Mouse (Mus musculus) cerebellum, adult 2 months (tissue): ENCODE measurements at regions not wholly inside any gene's neighbourhood (a gene's known extent, or its start where the extent isn't known, plus 50 kb on each side); places are given as distances from the start of the nearest gene placed in this dataset.
A peak's percentile ranks its signal among the peaks of the same experiment; 100 is the strongest.
"Not testable (repeated sequence)": the region's sequence is repeated elsewhere in the genome, so short reads cannot be mapped to it uniquely, and the experiment has no call there.

Experiments
- DNase-seq, 2 experiments: peaks; one replicate each; pipeline ENCODE4 v3.0.0; 2021
- H3K27ac ChIP-seq: fragments of 200-500 bp; 2 replicates; pipeline ENCODE4 v1.5.1; 2012; ENCODE audit warnings: low read length, control low read depth, inconsistent platforms; ENCODE audit not compliant: insufficient read depth
- H3K27me3 ChIP-seq: fragments of 200-500 bp; 2 replicates; pipeline ENCODE4 v1.6.1; 2012; ENCODE audit warnings: inconsistent platforms, mild to moderate bottlenecking, low read length, moderate library complexity; ENCODE audit not compliant: control insufficient read depth, insufficient read depth
- H3K4me1 ChIP-seq: fragments of 200-500 bp; 2 replicates; pipeline ENCODE4 v1.6.1; 2011; ENCODE audit warnings: low read length; ENCODE audit not compliant: control insufficient read depth, insufficient read depth
- H3K4me3 ChIP-seq: fragments of 200-500 bp; replicated peaks from 2 replicates; pipeline ENCODE3; 2011; ENCODE audit warnings: mild to moderate bottlenecking, low read depth, low read length, control low read depth; ENCODE audit not compliant: insufficient read depth
- CTCF ChIP-seq: fragments of 200-500 bp; IDR thresholded peaks from 2 replicates; pipeline ENCODE4 v1.5.1; 2011; ENCODE audit warnings: low read depth, mild to moderate bottlenecking, control low read depth, low read length, moderate library complexity, borderline replicate concordance; ENCODE audit not compliant: insufficient read depth
- POLR2A ChIP-seq: fragments of 200-500 bp; IDR thresholded peaks from 2 replicates; pipeline ENCODE4 v1.6.1; 2011; ENCODE audit warnings: low read length, control low read depth, borderline replicate concordance; ENCODE audit not compliant: insufficient read depth
- WGBS: fragments of 180-500 bp; shearing (Covaris S2); methylation state at CpG from one replicate; pipeline ENCODE4 v1.1.7; 2018; 5-methylcytosine and 5-hydroxymethylcytosine counted together

GRCm38 (mm10) chr6:75089971-75090370 lies 1407.6 kb downstream of the Gm9008 start:
- Histone ChIP-seq H3K4me3 (no peak overlapping the region), H3K27ac (no peak overlapping the region), H3K27me3 (no peaks in the 10 kb centered on the region), H3K4me1 (no peaks in the 10 kb centered on the region)
- peak in 1 of 2 experiments; percentile 5 for DNase-seq
- TF ChIP-seq POLR2A (no peak), CTCF (no peak)
- WGBS, result 12% methylated on average over 2 of the region's 2 CpGs

GRCm38 (mm10) chr6:75067758-75068157 lies 1429.8 kb downstream of the Gm9008 start:
- WGBS, result 80% methylated on average over 3 of the region's 3 CpGs
- no peak for DNase-seq
- TF ChIP-seq POLR2A (no peak), CTCF (no peak)
- no peaks in the 10 kb centered on the region for H3K27me3 ChIP-seq
- no peaks in the 10 kb centered on the region for H3K4me1 ChIP-seq
- no peak overlapping the region for H3K4me3 ChIP-seq
- no peak overlapping the region for H3K27ac ChIP-seq

GRCm38 (mm10) chr6:75042336-75043010 lies 1455.1 kb downstream of the Gm9008 start:
- no peak for DNase-seq
- Histone ChIP-seq H3K4me1 (no peaks in the 10 kb centered on the region), H3K27ac (no peak overlapping the region)

GRCm38 (mm10) chr6:75039451-75039850 lies 1458.1 kb downstream of the Gm9008 start:
- 88% methylated on average over 2 of the region's 2 CpGs for WGBS
- TF ChIP-seq CTCF (no peak), POLR2A (no peak)
- Histone ChIP-seq H3K27ac (no peak overlapping the region), H3K4me3 (no peak overlapping the region), H3K27me3 (no peaks in the 10 kb centered on the region), H3K4me1 (no peaks in the 10 kb centered on the region)
- DNase-seq, result no peak

More at GRCm38 (mm10) chr6:75042336-75043010, 1455.1 kb downstream of the Gm9008 start:
- H3K27me3 ChIP-seq, result no peaks in the 10 kb centered on the region
- no peak overlapping the region for H3K4me3 ChIP-seq
- TF ChIP-seq CTCF (no peak), POLR2A (no peak)

- H3K4me1 ChIP-seq, H3K4me3 ChIP-seq, H3K27ac ChIP-seq, DNase-seq, H3K27me3 ChIP-seq: not testable (repeated sequence)
- WGBS, result 47% methylated on average over 1 of the region's 1 CpGs
Observed at GRCm38 (mm10) chr6:75037179-75037578, 1460.4 kb downstream of the Gm9008 start.
